Mouse (Mus musculus) liver, adult 2 months (tissue): ENCODE data around the gene Pusl1.

ENCODE experiments used
- CTCF ChIP-seq: fragments of 200-500 bp; IDR thresholded peaks from 2 replicates; pipeline ENCODE4 v1.5.1; 2011; ENCODE audit warnings: low read depth, low read length, control low read depth
- POLR2A ChIP-seq: fragments of 200-500 bp; IDR thresholded peaks from 2 replicates; pipeline ENCODE4 v1.6.1; 2011; ENCODE audit warnings: low read length, control low read depth; ENCODE audit not compliant: insufficient read depth; ENCODE audit errors: extremely low read depth

GRCm38 (mm10) chr4:155854991-155855390, 36.6 kb downstream of the Pusl1 start:
- no peak for TF ChIP-seq POLR2A
- no peak for TF ChIP-seq CTCF
